Mouse (Mus musculus): ENCODE results near the gene Fbxw8. TPM values are rescaled to one million over a fixed set of nuclear protein-coding genes. Genes with fewer than 3 reads are reported as not detected.

Fbxw8 gene
- total and polyA plus RNA-seq, 2 experiments from 2014 or later = 14.4 to 43.0 TPM

DNA sequence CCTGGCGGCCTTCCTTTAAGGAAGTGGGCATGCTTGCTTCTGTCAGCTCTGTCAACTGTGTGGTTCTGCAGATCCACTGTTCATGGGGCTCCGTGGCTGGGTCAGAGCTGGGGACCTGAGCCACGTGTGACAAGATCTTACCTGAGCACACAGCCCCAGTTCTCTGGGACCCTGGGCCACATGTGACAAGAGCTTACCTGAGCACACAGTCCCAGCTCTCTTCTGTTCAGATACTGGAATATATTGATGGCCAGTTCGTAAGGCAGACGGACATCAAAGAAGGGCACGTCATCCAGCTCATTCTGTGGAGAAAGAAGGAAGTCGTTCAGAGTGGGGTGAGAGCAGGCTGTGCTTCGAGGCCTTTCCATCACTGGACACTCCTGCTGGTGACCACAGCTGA is 12.8 kb downstream of the Fbxw8 start:
- 89% methylated on average over 8 of the region's 8 CpGs for WGBS
- peaks cover 14% of the 10 kb centered on the region; the same call in 1 of the 2 replicates for H3K4me1 ChIP-seq (ENCODE audit: insufficient read depth, low read length)
- ATAC-seq (ENCODE audit: low FRiP score) (no peak), DNase-seq (ENCODE audit: low spot score) (no peak)
- no peak overlapping the region for H3K27ac ChIP-seq (ENCODE audit: low read depth, low read length)
- H3K4me3 ChIP-seq (ENCODE audit: low read depth, low read length) = no peak overlapping the region
- H3K27me3 ChIP-seq (ENCODE audit: insufficient read depth, low read length) = no peaks in the 10 kb centered on the region
- no peak overlapping the region for H3K9ac ChIP-seq (replicated peaks; ENCODE audit: low read length, poor library complexity, severe bottlenecking)
- no peak overlapping the region for H3K4me2 ChIP-seq (ENCODE audit: low read depth, low read length, poor library complexity, severe bottlenecking)
- H3K36me3 ChIP-seq (ENCODE audit: insufficient read depth, low read length) = peaks cover 36% of the 10 kb centered on the region
- no peaks in the 10 kb centered on the region for H3K9me3 ChIP-seq (ENCODE audit: low read length)
- no peak for TF ChIP-seq CTCF (IDR thresholded peaks at IDR 0.05)

DNA sequence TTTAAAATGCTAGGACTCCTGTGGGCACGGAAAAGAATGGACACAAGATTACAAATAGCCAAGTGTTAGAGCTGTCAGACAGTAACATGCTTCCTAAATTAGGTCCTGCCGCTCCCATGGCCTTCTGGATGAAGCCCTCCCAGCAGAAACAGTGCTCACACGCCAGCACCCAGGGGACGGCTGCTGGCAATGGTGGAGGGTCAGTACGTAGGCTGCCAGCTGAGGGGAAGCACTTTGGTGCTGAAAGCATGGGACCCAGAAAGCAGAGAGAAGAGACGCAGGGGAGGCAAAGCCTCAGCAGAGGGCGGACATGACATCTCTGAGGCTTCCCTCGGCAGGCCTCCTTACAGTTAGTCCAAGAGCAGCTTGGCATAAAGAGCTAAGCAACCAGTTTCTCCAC is 15.6 kb downstream of the Fbxw8 start:
- Histone ChIP-seq H3K4me3 (ENCODE audit: low read depth, low read length) (no peak overlapping the region), H3K4me1 (ENCODE audit: insufficient read depth, low read length) (no peaks in the 10 kb centered on the region), H3K36me3 (ENCODE audit: insufficient read depth, low read length) (peaks cover 36% of the 10 kb centered on the region), H3K9me3 (ENCODE audit: low read length) (no peaks in the 10 kb centered on the region), H3K27ac (ENCODE audit: low read depth, low read length) (no peak overlapping the region), H3K9ac (replicated peaks; ENCODE audit: low read length, poor library complexity, severe bottlenecking) (no peak overlapping the region), H3K27me3 (ENCODE audit: insufficient read depth, low read length) (no peaks in the 10 kb centered on the region), H3K4me2 (ENCODE audit: low read depth, low read length, poor library complexity, severe bottlenecking) (no peak overlapping the region)
- WGBS = 93% methylated on average over 8 of the region's 8 CpGs
- DNase-seq (ENCODE audit: low spot score) (no peak), ATAC-seq (ENCODE audit: low FRiP score) (no peak)
- TF ChIP-seq CTCF (IDR thresholded peaks at IDR 0.05) = no peak

DNA sequence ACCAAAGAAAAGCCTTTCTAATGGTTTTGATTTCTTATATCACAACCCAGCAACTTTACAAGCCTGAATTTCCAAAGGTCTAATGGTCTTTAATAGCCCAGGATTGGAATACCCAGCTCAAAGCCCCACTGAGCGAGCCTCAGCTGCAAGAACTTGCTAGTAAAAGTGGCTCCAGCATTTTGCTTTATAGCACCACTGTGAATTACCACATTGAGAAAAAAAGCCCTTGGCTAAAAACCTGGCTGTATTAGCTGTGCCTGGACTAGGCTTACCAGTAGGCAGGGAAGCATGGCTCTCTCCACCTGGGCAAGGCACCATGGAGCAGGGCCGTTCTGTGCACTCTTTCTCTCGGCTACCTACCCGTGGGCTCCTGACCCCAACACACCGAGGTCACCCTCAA is 18.9 kb downstream of the Fbxw8 start:
- Histone ChIP-seq H3K27ac (ENCODE audit: low read depth, low read length) (no peak overlapping the region), H3K4me3 (ENCODE audit: low read depth, low read length) (no peak overlapping the region), H3K27me3 (ENCODE audit: insufficient read depth, low read length) (no peaks in the 10 kb centered on the region), H3K9me3 (ENCODE audit: low read length) (no peaks in the 10 kb centered on the region), H3K4me1 (ENCODE audit: insufficient read depth, low read length) (no peaks in the 10 kb centered on the region), H3K9ac (replicated peaks; ENCODE audit: low read length, poor library complexity, severe bottlenecking) (no peak overlapping the region), H3K4me2 (ENCODE audit: low read depth, low read length, poor library complexity, severe bottlenecking) (no peak overlapping the region), H3K36me3 (ENCODE audit: insufficient read depth, low read length) (peaks cover 25% of the 10 kb centered on the region)
- ATAC-seq (ENCODE audit: low FRiP score) = no peak
- DNase-seq (ENCODE audit: low spot score) = no peak
- 84% methylated on average over 5 of the region's 5 CpGs for WGBS
- TF ChIP-seq CTCF (IDR thresholded peaks at IDR 0.05) = no peak

DNA sequence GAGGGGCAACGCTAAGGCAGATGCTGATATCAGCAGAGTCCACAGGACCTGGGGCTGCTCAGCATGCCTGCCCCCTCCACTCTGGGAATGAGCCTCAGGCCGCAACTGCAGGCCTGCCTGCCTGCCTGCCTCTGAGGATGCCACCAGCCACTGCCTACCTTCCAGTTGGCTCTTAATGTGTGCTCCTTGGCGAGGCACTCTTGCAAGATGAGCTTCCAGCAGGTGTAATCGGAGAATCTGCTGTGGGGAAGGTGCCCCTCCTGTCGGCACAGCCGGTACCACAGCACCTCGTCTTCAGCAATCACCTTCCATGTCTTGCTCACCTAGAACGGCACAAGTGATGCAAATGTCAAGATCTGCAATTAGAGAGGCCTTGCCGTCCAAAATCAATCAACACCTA is 26.6 kb downstream of the Fbxw8 start:
- ATAC-seq (ENCODE audit: low FRiP score) = no peak
- H3K9me3 ChIP-seq (ENCODE audit: low read length) = no peaks in the 10 kb centered on the region
- H3K36me3 ChIP-seq (ENCODE audit: insufficient read depth, low read length) = peaks cover 25% of the 10 kb centered on the region
- DNase-seq (ENCODE audit: low spot score) = no peak
- no peak overlapping the region for H3K27ac ChIP-seq (ENCODE audit: low read depth, low read length)
- no peak overlapping the region for H3K4me3 ChIP-seq (ENCODE audit: low read depth, low read length)
- TF ChIP-seq CTCF (IDR thresholded peaks at IDR 0.05) = no peak
- H3K4me2 ChIP-seq (ENCODE audit: low read depth, low read length, poor library complexity, severe bottlenecking) = no peak overlapping the region
- no peak overlapping the region for H3K9ac ChIP-seq (replicated peaks; ENCODE audit: low read length, poor library complexity, severe bottlenecking)
- no peaks in the 10 kb centered on the region for H3K4me1 ChIP-seq (ENCODE audit: insufficient read depth, low read length)
- H3K27me3 ChIP-seq (ENCODE audit: insufficient read depth, low read length) = no peaks in the 10 kb centered on the region
- 83% methylated on average over 9 of the region's 9 CpGs for WGBS

DNA sequence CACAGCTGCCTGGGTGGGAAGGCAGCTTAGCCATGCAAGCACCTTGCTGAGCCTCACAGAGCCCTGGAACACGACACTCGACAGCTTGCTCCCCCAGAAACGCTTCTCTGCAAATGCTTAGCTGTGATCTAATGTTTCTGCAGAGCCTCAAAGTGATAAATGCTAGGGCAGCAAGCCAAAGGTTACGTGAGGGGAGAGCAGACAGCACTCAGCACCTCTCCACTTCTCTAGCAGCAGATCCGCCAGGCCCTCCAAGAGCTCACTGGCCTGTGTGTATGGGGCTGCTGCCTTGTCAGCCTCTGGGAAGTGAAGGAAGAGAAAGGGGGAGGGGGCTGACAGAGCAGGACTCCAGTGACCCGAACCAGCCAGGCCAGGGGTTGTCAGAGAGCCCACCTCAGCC is 27.1 kb downstream of the Fbxw8 start:
- H3K9me3 ChIP-seq (ENCODE audit: low read length) = no peaks in the 10 kb centered on the region
- TF ChIP-seq CTCF (IDR thresholded peaks at IDR 0.05) = no peak
- no peaks in the 10 kb centered on the region for H3K27me3 ChIP-seq (ENCODE audit: insufficient read depth, low read length)
- H3K9ac ChIP-seq (replicated peaks; ENCODE audit: low read length, poor library complexity, severe bottlenecking) = no peak overlapping the region
- no peaks in the 10 kb centered on the region for H3K4me1 ChIP-seq (ENCODE audit: insufficient read depth, low read length)
- no peak for DNase-seq (ENCODE audit: low spot score)
- H3K4me2 ChIP-seq (ENCODE audit: low read depth, low read length, poor library complexity, severe bottlenecking) = no peak overlapping the region
- WGBS = 75% methylated on average over 6 of the region's 6 CpGs
- no peak overlapping the region for H3K4me3 ChIP-seq (ENCODE audit: low read depth, low read length)
- no peak for ATAC-seq (ENCODE audit: low FRiP score)
- no peak overlapping the region for H3K27ac ChIP-seq (ENCODE audit: low read depth, low read length)
- H3K36me3 ChIP-seq (ENCODE audit: insufficient read depth, low read length) = peaks cover 25% of the 10 kb centered on the region

DNA sequence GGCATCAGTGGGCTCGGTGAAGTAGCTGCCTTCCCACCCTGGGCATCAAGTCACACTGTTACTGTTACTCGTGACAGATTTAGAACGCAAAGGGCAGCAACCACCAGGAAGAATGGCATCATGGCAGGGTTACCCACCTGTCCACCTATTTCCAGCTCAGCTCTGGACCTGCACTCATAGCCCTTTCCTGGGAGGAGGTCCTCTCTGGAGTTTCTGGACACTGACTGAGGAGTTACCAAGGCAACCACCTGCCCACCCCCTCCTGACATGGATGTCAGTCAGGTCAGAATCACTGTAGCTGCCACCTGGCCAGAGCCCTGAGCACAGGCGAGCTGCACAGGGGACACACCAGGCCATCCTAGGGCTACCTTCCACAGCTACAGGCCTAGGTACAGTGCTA is 28.6 kb downstream of the Fbxw8 start:
- H3K9me3 ChIP-seq (ENCODE audit: low read length) = no peaks in the 10 kb centered on the region
- no peak for TF ChIP-seq CTCF (IDR thresholded peaks at IDR 0.05)
- ATAC-seq (ENCODE audit: low FRiP score) (no peak), DNase-seq (ENCODE audit: low spot score) (no peak)
- no peak overlapping the region for H3K4me2 ChIP-seq (ENCODE audit: low read depth, low read length, poor library complexity, severe bottlenecking)
- H3K27ac ChIP-seq (ENCODE audit: low read depth, low read length) = no peak overlapping the region
- WGBS = 87% methylated on average over 4 of the region's 4 CpGs
- H3K36me3 ChIP-seq (ENCODE audit: insufficient read depth, low read length) = peaks cover 25% of the 10 kb centered on the region
- no peak overlapping the region for H3K4me3 ChIP-seq (ENCODE audit: low read depth, low read length)
- no peaks in the 10 kb centered on the region for H3K27me3 ChIP-seq (ENCODE audit: insufficient read depth, low read length)
- H3K4me1 ChIP-seq (ENCODE audit: insufficient read depth, low read length) = no peaks in the 10 kb centered on the region
- no peak overlapping the region for H3K9ac ChIP-seq (replicated peaks; ENCODE audit: low read length, poor library complexity, severe bottlenecking)
